Mouse (Mus musculus) brain, adult 10 weeks (tissue): ENCODE data around the gene Gm8232. TPM values are rescaled to one million over a fixed set of nuclear protein-coding genes. Genes with fewer than 3 reads are reported as not detected.

Experiments
- polyA plus RNA-seq: library from polyadenylated mRNA; stranded (reverse); fragments of 350-450 nt; fragmentation: Illumina TruSeq; extraction: RNeasy Lipid Tissue Mini Kit (QIAGEN cat#74804); gene quantifications from one replicate; pipeline ENCODE4 v1.2.3, GENCODE M21; 2015; ENCODE audit warnings: low read depth, low replicate concordance

Gm8232 gene
- polyA plus RNA-seq = not detected

DNA sequence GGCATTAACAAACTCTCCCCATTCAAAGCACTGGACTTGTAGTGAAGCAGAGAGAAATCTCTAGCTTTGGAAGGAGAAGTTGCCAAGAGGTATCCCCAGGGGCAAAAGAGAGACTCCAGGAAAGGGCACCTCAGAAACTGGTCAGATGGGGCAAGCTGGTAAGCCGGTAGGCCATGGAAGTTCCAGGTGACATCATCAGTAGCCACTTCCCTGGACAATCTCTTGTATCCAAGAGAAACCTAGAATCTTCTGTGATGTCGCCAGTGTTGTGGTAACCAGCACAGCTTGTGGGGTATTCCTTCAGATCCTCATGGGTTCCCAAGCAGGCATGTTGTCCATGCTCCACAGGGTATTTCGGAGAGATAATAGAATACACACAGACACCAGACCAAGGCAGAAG is at the start of gene Gm8232:
TSS of gene Gm8232 (plus strand) at position 301 of the 400 bp plus-strand sequence.

DNA sequence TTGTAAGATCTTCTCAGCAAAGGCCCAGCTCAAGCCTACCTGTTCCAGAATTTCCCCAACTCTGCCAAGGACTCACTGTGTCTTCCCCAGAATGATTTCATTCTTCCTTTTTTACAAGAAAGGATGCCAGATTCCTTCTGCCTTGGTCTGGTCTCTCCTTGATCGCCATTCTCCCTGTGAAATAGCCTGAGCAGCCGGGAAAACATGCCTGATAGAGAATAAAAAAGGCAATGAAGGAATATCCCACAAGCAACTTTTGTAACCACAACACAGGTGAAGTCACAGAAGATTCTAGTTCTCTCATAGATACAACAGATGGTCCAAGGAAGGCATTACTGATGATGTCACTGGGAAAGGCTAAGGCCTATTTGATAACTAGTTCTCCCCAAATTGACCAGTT is 22.8 kb upstream of the Gm8232 start, which contains the start of gene Gm3371:
TSS of gene Gm3371 (minus strand) at position 101 of the 400 bp plus-strand sequence.

Other genes starting within 250 kb of the Gm8232 start
- gene Gm8212, start 236.0 kb upstream of the Gm8232 start, polyA plus RNA-seq = not detected
- not detected for gene 4930503E14Rik, start 220.4 kb upstream of the Gm8232 start, polyA plus RNA-seq
- not detected for gene Gm8220, start 148.1 kb upstream of the Gm8232 start, polyA plus RNA-seq
- not detected for gene Gm5930, start 95.1 kb upstream of the Gm8232 start, polyA plus RNA-seq
- gene Gm8229, start 68.3 kb upstream of the Gm8232 start, polyA plus RNA-seq = not detected
- gene Gm3371, start 22.9 kb upstream of the Gm8232 start, polyA plus RNA-seq = not detected
- not detected for gene BC061237, start 58.8 kb downstream of the Gm8232 start, polyA plus RNA-seq
- not detected for gene Gm17093, start 84.6 kb downstream of the Gm8232 start, polyA plus RNA-seq
- not detected for gene Gm8247, start 149.5 kb downstream of the Gm8232 start, polyA plus RNA-seq
- not detected for gene Gm5624, start 194.3 kb downstream of the Gm8232 start, polyA plus RNA-seq